Mouse (Mus musculus): Measurements from ENCODE around the gene Nicn1.

Gene Nicn1

GRCm38 (mm10) chr9:108338886-108339781, 48.9 kb downstream of the Nicn1 start, which contains the start of gene Gpx1:
Gene Gpx1 (plus strand): TSS chr9:108338903.
- DNase-seq (ENCODE audit: low spot score) = peak; percentile 94

DNA sequence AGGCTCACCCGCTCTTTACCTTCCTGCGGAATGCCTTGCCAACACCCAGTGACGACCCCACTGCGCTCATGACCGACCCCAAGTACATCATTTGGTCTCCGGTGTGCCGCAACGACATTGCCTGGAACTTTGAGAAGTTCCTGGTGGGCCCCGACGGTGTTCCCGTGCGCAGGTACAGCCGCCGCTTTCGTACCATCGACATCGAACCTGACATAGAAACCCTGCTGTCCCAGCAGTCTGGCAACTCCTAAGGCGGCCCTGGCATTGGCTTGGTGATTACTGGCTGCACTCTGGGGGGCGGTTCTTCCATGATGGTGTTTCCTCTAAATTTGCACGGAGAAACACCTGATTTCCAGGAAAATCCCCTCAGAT, 49.6 kb downstream of the Nicn1 start:
- DNase-seq (ENCODE audit: low spot score) = peak; percentile 12

DNA sequence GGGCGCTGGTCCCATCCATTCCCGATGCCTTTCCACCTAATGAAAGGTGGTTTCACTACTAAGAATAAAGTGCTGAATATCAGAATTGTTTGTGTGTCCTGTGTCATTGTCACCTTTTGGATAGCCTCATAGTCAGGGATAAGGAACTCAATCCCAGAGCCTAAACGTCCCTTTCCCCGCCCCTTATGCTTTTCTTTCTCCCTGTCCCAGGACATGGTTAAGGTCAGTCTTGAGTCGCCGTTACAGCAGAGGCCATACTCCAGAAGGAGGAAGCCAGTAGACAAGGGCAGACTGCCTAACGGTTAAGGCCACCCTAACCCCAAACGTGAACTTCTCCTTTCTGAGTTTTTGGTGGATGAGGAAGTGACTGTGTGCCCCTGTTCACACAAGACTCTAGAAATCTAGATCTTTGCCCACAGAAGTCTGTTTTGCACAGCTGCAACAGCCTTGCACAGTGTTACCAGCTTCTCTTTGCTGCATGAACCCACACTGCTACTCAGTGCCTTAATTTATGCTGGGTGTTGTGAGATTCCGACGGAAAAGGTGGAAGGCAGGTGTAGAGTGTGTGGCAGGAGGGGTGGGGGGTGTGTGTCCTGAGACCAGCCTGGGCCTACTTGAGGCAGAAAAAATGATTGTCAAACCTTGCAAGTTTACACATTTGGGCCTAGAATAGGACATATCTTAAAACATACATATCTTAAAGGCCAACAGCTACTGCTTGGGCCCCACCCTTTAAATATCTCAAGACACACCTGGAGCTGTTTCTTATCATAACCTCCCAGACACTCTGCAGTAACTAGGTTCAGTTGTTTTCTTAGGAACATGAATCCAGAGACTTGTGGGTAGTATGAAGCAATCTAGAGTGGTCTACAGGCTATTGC, 50.3 kb downstream of the Nicn1 start:
- peak; percentile 22 for DNase-seq (ENCODE audit: low spot score)

DNA sequence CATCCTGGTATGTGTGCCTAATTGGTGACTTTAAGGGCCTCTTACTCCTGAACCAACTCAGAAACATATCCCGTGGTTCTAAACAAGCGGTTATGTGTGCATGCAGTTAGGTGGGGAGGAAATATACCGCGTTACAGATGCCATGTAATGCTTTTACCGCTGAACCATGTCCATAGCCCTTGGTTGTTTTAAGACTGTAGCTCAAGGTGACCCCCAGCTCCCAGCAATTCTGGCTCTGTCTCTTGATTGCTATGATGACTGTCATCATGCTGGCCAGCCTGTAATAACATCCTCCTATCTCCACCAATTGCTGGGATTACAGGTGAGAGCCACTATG, 50.9 kb downstream of the Nicn1 start:
- no peak for DNase-seq (ENCODE audit: low spot score)

- DNase-seq (ENCODE audit: low spot score) = no peak
These were observed 51.6 kb downstream of the Nicn1 start for GRCm38 (mm10) chr9:108341801-108342200.

GRCm38 (mm10) chr9:108342301-108342831, 52.1 kb downstream of the Nicn1 start:
- peak; percentile 30 for DNase-seq (ENCODE audit: low spot score)

GRCm38 (mm10) chr9:108343331-108343730, 53.1 kb downstream of the Nicn1 start:
- DNase-seq (ENCODE audit: low spot score) = no peak

GRCm38 (mm10) chr9:108343835-108344234, 53.6 kb downstream of the Nicn1 start:
- no peak for DNase-seq (ENCODE audit: low spot score)

GRCm38 (mm10) chr9:108344471-108344870, 54.2 kb downstream of the Nicn1 start:
- DNase-seq (ENCODE audit: low spot score) = no peak

Data from T-cell, adult 2 months (primary cell).